Mouse (Mus musculus) limb, embryonic 10.5 days (tissue): Measurements from ENCODE around the gene Cyp2d40. TPM values are rescaled to one million over a fixed set of nuclear protein-coding genes. Genes with fewer than 3 reads are reported as not detected.

Experiments used
- DNase-seq: peaks from one replicate; pipeline ENCODE4 v3.0.0-alpha.2; 2017; ENCODE audit warnings: low spot score
- H3K27ac ChIP-seq: fragments of 300-500 bp; sonication (generic); 2 replicates; pipeline ENCODE4 v1.5.1; 2016; ENCODE audit warnings: mild to moderate bottlenecking
- H3K27me3 ChIP-seq: fragments of 300-500 bp; sonication (generic); 2 replicates; pipeline ENCODE4 v1.6.1; 2016; ENCODE audit warnings: low read depth, mild to moderate bottlenecking; ENCODE audit not compliant: poor library complexity, severe bottlenecking
- H3K36me3 ChIP-seq: fragments of 300-500 bp; sonication (generic); 2 replicates; pipeline ENCODE4 v1.6.1; 2016; ENCODE audit warnings: mild to moderate bottlenecking, moderate library complexity
- H3K4me1 ChIP-seq: fragments of 300-500 bp; sonication (generic); 2 replicates; pipeline ENCODE4 v1.6.1; 2016
- H3K4me3 ChIP-seq: fragments of 300-500 bp; sonication (generic); 2 replicates; pipeline ENCODE4 v1.5.1; 2016; ENCODE audit warnings: mild to moderate bottlenecking, moderate library complexity
- H3K9me3 ChIP-seq: fragments of 300-500 bp; sonication (generic); replicated peaks from 2 replicates; pipeline ENCODE4 v1.6.1; 2016; ENCODE audit warnings: mild to moderate bottlenecking
- WGBS: fragments of 180-500 bp; shearing (Covaris S2); methylation state at CpG from one replicate; pipeline ENCODE4 v1.1.7; 2016; 5-methylcytosine and 5-hydroxymethylcytosine counted together
- polyA plus RNA-seq: library from polyadenylated mRNA; unstranded; fragments of >200 nt; fragmentation: Nextera tagmentation; extraction: Ambion mirVana; gene quantifications from 2 replicates; pipeline ENCODE4 v1.2.1, GENCODE M21; 2016

Gene Cyp2d40
- not detected in 2 replicates for polyA plus RNA-seq

DNA sequence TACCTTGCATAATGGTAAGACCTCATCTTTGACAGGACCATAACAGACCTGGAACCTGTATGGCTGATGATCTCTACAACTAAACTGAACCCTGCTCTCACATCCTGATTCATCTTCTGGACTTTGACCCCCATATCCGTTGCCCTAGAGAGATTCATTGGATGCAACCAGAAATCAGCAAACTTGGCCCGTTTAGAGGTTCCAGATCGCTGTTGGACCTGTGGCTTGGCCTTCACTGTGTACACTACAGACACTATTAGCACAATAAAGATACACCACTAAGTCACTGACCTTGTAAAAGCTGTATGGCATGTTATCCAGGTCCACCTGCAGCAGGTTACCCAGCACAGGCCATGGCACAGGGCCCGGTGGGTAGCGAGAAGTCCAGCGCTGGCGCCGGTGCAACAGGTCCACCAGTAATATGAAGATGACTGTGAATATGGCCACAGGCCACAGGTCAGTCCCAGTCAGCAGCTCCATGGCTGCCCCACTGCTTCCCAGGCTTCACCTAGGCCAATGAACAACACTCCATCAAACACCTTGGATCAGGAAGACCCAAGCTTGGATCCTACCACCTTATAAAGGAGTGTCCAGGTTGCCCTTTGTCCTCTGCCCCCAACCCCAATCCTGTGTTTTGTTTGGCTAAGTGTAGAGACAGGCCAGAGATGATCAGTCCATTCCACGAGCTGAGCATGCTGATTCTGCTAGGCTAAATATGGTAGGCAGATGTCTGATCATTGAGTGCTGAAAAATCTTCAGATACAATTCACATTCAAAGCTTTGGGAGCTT lies at the start of gene Cyp2d40:
Cyp2d40 (minus strand) TSS at position 553 of the 790 bp plus-strand sequence.
- H3K27ac ChIP-seq = no peak within 1 kb of the TSS
- H3K4me3 ChIP-seq = no peak within 1 kb of the TSS
- H3K9me3 ChIP-seq = no peaks in the 10 kb centered on the region
- no peak for DNase-seq
- no peaks in the 10 kb centered on the region for H3K27me3 ChIP-seq
- H3K4me1 ChIP-seq = no peaks in the 10 kb centered on the region
- H3K36me3 ChIP-seq = no peaks in the 10 kb centered on the region
- WGBS = 93% methylated on average over 9 of the region's 9 CpGs

DNA sequence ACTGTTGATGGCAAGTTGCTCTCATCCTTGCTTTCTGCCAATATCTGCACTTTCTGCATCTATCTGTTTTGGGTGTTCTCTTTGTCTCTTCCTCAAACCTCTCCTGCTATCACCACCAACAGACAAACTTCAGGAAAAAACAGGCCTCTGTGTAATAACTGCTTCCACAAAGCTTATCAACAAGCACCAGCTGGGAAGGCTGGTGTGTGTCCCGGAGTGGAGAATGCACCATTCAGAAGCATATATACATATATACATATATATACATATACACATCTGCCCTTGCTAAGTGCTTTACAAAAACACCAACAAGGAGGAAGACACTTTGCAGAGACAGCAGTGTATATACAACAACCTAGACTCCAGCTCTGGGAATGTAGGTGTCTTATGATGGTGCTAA lies 46.6 kb upstream of the Cyp2d40 start:
- H3K27me3 ChIP-seq = no peaks in the 10 kb centered on the region
- no peak overlapping the region for H3K4me3 ChIP-seq
- WGBS = 93% methylated on average over 1 of the region's 1 CpGs
- no peaks in the 10 kb centered on the region for H3K4me1 ChIP-seq
- no peak overlapping the region for H3K27ac ChIP-seq
- H3K36me3 ChIP-seq = peaks cover 53% of the 10 kb centered on the region
- no peaks in the 10 kb centered on the region for H3K9me3 ChIP-seq
- DNase-seq = no peak

DNA sequence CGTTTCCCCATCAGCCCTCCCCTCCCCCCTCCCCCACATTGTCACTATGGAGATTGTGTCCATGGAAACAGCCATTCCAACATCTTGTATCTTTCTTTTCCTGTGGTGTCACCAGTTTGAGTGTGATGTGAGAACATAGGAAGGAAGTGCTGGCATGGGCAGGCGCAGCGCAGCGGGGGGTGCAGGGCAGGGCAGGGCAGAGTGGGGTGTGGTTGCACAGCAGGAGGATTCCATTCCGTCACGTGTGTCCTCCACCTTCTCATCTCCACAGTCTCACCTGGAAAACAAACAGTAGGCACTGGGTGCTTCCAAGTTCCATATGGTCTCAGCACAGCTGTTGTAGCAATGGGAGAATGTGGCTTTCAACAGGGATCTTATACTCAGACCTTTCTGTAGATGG lies 45.5 kb upstream of the Cyp2d40 start:
- WGBS = 93% methylated on average over 6 of the region's 6 CpGs
- no peak for DNase-seq
- no peaks in the 10 kb centered on the region for H3K9me3 ChIP-seq
- no peak overlapping the region for H3K27ac ChIP-seq
- H3K4me1 ChIP-seq = no peaks in the 10 kb centered on the region
- H3K4me3 ChIP-seq = no peak overlapping the region
- no peaks in the 10 kb centered on the region for H3K27me3 ChIP-seq
- H3K36me3 ChIP-seq = peaks cover 50% of the 10 kb centered on the region

DNA sequence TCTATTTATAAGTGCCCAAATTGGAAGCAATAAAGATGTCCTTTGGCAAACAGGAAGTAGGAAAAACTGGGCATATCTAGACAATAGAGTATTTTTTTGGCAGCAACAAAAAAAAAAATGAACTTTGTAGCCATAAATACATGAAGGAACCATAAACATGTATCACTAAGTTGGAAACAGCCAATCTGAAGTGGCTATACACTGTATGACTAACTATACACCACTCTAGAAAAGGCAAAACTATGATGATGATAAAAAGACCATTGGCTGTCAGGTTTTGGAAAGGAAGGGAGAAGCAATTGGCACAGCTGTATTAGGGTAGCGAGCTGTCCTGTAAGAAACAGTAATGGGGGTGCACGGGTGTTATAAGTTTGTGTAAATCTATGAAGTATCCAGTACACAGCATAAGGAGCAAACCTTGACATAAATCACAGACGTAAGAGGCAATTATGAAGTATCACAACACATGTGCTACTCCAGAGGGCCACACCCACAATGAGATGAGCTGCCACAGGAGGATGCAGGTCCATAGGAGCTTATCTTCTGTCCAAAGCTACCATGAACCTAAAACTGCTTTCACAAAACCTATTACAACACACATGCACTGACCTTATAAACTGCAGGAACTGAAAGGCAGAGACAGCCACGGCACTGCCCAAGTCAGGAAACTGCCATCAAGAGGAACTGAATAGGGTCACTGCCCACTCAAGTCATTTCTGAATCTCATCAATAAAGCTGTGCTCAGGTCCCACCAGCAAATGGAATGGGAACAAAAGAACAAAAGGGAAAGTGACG lies 43.2 kb upstream of the Cyp2d40 start:
- no peak for DNase-seq
- peaks cover 30% of the 10 kb centered on the region for H3K36me3 ChIP-seq
- no peaks in the 10 kb centered on the region for H3K4me1 ChIP-seq
- 87% methylated on average over 5 of the region's 5 CpGs for WGBS
- H3K4me3 ChIP-seq = no peak overlapping the region
- no peaks in the 10 kb centered on the region for H3K27me3 ChIP-seq
- no peaks in the 10 kb centered on the region for H3K9me3 ChIP-seq
- no peak overlapping the region for H3K27ac ChIP-seq

DNA sequence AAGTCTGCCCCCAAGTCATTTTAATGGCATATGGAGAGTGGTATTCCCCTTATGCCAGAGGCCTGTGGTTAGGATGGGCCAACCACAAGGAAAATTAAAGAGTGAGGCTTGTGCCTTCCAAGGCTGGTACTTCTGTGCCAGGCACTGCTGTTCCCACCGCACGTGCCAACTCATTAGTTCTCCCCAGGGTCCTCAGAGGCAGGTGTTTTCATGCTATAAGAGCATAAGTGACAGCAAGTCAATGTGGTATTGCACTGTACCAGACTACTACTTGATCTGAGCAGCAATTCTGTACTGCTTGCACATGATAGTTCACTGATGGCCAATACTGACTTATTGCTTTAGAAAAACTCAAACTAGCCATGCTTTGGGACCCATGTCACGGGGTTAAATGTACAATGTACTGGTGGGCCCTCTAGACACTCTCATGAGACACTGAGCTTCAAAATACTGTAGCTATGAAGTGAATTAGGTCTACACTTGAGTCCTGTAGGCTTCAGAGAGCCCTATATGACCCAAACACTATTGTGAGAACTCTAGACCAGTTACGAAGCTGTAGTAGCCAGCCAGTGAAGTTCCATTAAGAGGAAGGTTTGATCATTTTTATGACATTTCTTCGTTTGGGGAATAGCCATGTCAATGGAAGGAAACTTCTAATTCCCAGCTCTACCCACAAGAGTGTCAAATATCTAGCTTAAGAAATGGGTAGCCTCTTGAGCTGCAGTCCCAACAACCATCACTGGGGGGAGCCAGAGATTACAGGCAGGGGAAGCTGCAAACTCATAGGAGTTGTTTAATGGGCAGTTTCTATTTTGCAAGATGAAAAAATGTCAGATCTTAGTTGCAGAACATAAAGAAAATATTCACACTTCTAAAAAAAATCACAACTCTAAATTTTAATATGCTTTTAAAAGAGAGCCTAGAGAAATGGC lies 41.0 kb upstream of the Cyp2d40 start:
- no peaks in the 10 kb centered on the region for H3K4me1 ChIP-seq
- no peaks in the 10 kb centered on the region for H3K27me3 ChIP-seq
- no peak overlapping the region for H3K4me3 ChIP-seq
- no peaks in the 10 kb centered on the region for H3K9me3 ChIP-seq
- peaks cover 9% of the 10 kb centered on the region for H3K36me3 ChIP-seq
- WGBS = 71% methylated on average over 5 of the region's 5 CpGs
- H3K27ac ChIP-seq = no peak overlapping the region
- peak; percentile 83 for DNase-seq

DNA sequence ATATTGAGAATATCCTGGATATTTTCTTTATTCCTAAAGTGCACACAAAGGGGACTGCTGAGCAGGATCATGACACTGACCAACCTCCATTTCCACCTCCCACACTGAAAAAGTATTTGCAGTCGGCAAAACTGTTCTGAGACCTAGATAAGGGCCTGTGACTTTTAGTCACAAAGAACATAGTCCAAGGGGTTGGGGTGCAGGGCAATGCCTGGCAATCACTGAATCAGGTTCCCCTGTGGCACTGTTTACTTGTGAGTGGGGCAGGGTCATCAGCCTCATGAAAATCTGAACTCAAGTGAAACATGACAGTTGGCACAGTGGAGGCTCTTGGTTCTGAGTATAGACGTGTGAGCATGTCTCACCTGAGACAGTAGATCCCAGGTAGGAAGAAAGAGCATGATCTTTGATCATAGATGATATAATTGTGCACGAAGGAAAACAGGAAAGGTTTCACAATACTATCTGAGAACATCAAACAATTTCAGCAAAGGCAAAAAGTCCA lies 32.0 kb upstream of the Cyp2d40 start:
- no peak overlapping the region for H3K4me3 ChIP-seq
- no peaks in the 10 kb centered on the region for H3K4me1 ChIP-seq
- no peaks in the 10 kb centered on the region for H3K36me3 ChIP-seq
- WGBS = 85% methylated on average over 3 of the region's 3 CpGs
- no peaks in the 10 kb centered on the region for H3K9me3 ChIP-seq
- no peak overlapping the region for H3K27ac ChIP-seq
- no peak for DNase-seq
- no peaks in the 10 kb centered on the region for H3K27me3 ChIP-seq

DNA sequence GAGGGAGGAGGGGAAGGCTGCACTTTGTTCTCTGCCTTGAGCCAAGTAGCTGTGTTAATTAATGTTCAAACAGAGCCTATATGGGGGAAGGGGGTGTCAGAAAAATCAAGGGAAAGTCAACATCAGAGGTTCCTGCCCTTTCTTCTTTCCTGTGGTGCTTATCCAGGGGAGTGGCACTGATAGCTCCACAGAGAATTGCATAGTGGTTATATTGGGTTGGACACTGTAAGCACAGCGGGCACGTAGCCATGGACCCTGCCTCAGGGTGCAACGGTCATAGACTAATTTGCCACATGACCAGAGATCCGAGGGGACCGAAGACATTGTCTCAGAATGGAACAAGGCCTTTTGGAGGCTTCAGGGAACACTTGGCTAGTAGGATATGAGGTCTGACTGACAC lies 30.3 kb upstream of the Cyp2d40 start, which contains the start of gene Cyp2d26:
Cyp2d26 (minus strand) TSS at position 18 of the 400 bp plus-strand sequence.
- H3K9me3 ChIP-seq = no peaks in the 10 kb centered on the region
- no peaks in the 10 kb centered on the region for H3K36me3 ChIP-seq
- H3K27me3 ChIP-seq = no peaks in the 10 kb centered on the region
- no peak within 1 kb of the TSS for H3K27ac ChIP-seq
- no peak within 1 kb of the TSS for H3K4me3 ChIP-seq
- 89% methylated on average over 5 of the region's 5 CpGs for WGBS
- DNase-seq = no peak
- no peaks in the 10 kb centered on the region for H3K4me1 ChIP-seq

DNA sequence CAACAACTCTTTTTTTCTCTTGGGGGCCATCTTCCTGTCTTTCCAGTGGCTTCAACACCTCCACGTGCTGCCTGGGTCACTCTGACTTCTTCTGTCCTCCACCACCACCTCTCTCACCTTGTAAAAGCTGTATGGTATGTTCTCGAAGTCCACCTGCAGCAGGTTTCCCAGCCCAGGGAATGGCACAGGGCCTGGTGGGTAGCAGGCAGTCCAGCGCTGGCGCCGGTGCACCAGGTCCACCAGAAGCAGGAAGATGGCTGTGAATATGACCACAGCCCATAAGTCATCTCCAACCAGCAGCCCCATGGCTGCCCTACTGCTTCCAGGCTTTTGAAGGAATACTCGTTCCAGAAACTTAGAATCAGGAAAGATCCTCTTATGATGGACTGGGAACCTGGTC lies 29.9 kb upstream of the Cyp2d40 start:
- no peak for DNase-seq
- no peak overlapping the region for H3K27ac ChIP-seq

DNA sequence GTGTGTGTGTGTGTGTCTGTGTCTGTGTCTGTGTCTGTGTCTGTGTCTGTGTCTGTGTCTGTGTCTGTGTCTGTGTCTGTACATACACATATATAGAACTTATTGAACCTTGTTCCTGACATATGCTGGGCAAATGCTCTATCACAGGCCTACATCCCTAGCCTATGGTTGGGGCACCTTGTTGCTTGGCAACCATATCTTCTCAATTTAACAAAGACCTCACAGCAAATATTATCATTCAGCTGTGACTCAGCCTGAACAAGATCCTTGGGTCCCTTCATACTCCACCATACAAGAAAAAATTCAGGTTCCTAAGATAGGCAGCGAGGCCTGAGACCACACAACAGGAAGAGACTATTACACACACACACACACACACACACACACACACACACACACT lies 29.5 kb upstream of the Cyp2d40 start:
- no peaks in the 10 kb centered on the region for H3K27me3 ChIP-seq
- H3K4me3 ChIP-seq = no peak overlapping the region
- H3K27ac ChIP-seq = no peak overlapping the region
- no peak for DNase-seq
- no peaks in the 10 kb centered on the region for H3K36me3 ChIP-seq
- no peaks in the 10 kb centered on the region for H3K9me3 ChIP-seq
- 83% methylated on average over 1 of the region's 1 CpGs for WGBS
- H3K4me1 ChIP-seq = no peaks in the 10 kb centered on the region

More for the DNA sequence above, 29.9 kb upstream of the Cyp2d40 start:
- H3K4me3 ChIP-seq = no peak overlapping the region
- no peaks in the 10 kb centered on the region for H3K36me3 ChIP-seq
- 88% methylated on average over 6 of the region's 6 CpGs for WGBS
- no peaks in the 10 kb centered on the region for H3K4me1 ChIP-seq
- H3K27me3 ChIP-seq = no peaks in the 10 kb centered on the region
- no peaks in the 10 kb centered on the region for H3K9me3 ChIP-seq

DNA sequence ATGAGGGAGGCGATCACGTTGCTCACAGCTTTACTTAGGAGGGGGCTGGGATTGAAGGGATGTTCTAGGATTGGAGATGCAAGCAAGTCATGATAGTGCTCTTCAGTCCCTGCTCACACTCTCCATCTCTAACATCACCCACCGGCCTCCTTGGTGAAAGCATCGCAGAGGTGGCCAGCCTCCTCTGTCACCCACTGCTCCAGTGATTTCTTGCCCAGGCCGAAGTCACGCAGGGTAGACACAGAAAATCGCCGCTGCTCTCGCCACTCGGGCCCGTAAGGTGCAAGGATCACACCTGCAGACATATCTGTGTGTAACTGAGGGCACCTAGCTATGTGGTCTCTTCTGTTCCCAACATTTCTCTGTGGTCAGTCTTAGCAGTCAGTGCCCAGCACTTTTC lies 28.6 kb upstream of the Cyp2d40 start:
- H3K9me3 ChIP-seq = no peaks in the 10 kb centered on the region
- DNase-seq = no peak
- no peak overlapping the region for H3K4me3 ChIP-seq
- H3K4me1 ChIP-seq = no peaks in the 10 kb centered on the region
- no peak overlapping the region for H3K27ac ChIP-seq
- 93% methylated on average over 11 of the region's 11 CpGs for WGBS
- no peaks in the 10 kb centered on the region for H3K36me3 ChIP-seq
- H3K27me3 ChIP-seq = no peaks in the 10 kb centered on the region

DNA sequence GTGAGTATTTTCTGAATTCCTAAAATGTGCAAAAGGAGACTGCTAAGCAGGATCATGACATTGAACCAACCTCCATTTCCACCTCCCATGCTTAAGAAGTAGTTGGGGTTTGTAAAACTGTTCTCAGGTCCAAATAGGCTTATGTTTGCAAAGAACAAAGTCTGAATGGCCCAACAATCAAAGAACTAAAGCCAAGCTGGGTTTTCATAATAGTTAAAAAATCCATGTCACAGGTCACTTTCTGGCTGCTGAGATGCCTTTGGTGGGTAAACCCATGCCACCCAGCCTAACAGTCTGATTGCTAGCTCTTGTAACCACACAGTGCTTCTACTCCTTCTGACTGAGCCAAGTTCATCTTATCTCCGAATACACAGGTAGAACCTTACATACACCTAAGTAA lies 20.6 kb upstream of the Cyp2d40 start:
- H3K27ac ChIP-seq = no peak overlapping the region
- no peaks in the 10 kb centered on the region for H3K9me3 ChIP-seq
- no peaks in the 10 kb centered on the region for H3K27me3 ChIP-seq
- DNase-seq = no peak
- H3K36me3 ChIP-seq = no peaks in the 10 kb centered on the region
- no peaks in the 10 kb centered on the region for H3K4me1 ChIP-seq
- 92% methylated on average over 1 of the region's 1 CpGs for WGBS
- H3K4me3 ChIP-seq = no peak overlapping the region

DNA sequence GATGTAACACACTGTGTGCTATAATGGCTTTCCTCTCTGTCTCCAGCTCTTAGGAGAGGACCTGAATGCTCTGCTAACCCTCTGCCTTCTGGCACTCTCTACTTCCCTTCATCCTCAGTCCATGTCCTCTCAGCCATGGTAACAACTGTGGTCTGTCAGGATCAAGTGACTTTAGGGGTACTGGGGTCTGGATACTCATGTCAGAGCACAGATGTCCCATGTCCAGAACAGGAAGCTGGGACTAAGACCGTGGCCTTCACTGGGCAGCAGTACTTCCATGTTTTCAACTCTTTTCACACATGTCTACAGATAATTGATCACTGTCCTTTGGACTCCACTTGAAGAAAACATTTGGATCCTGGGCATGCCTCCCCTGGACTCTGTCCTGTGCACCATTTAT lies 19.8 kb upstream of the Cyp2d40 start:
- no peaks in the 10 kb centered on the region for H3K9me3 ChIP-seq
- no peak for DNase-seq
- 86% methylated on average over 1 of the region's 1 CpGs for WGBS

More for the DNA sequence above, 19.8 kb upstream of the Cyp2d40 start:
- H3K4me1 ChIP-seq = no peaks in the 10 kb centered on the region
- H3K36me3 ChIP-seq = no peaks in the 10 kb centered on the region
- no peak overlapping the region for H3K4me3 ChIP-seq
- no peaks in the 10 kb centered on the region for H3K27me3 ChIP-seq
- no peak overlapping the region for H3K27ac ChIP-seq
